Mouse (Mus musculus): ENCODE measurements around the gene Hhex.

GRCm38 (mm10) chr19:37455961-37456360, 21.4 kb downstream of the Hhex start:
- no peak for TF ChIP-seq CTCF (IDR thresholded peaks at IDR 0.05; ENCODE audit: control insufficient read depth, insufficient read depth, low read length)
- no peak for TF ChIP-seq POLR2A (IDR thresholded peaks at IDR 0.05; ENCODE audit: borderline replicate concordance, control insufficient read depth, low read depth, low read length)

Data from bone marrow, adult 2 months (tissue).